Mouse (Mus musculus): Measurements from ENCODE around the gene 4930564D02Rik. TPM values are rescaled to one million over a fixed set of nuclear protein-coding genes. Genes with fewer than 3 reads are reported as not detected.

4930564D02Rik gene
- polyA plus RNA-seq, 1 experiment: not detected

- no peak for TF ChIP-seq POLR2A (IDR thresholded peaks at IDR 0.05; ENCODE audit: control insufficient read depth, extremely low read depth, insufficient read depth, low read length, poor library complexity)
- TF ChIP-seq CTCF (IDR thresholded peaks at IDR 0.05; ENCODE audit: borderline replicate concordance, control insufficient read depth, extremely low read depth, insufficient read depth, low read length, poor library complexity): no peak
- Histone ChIP-seq H3K27me3 (ENCODE audit: control insufficient read depth, insufficient read depth, low read length) (peaks cover 7% of the 10 kb centered on the region), H3K36me3 (ENCODE audit: control insufficient read depth, insufficient read depth, low read length) (no peaks in the 10 kb centered on the region), H3K27ac (ENCODE audit: control insufficient read depth, insufficient read depth, low read length) (no peak overlapping the region), H3K4me3 (ENCODE audit: control insufficient read depth, insufficient read depth, low read length) (no peak overlapping the region), H3K4me1 (replicated peaks; ENCODE audit: control insufficient read depth, insufficient read depth, low read length) (peaks cover 12% of the 10 kb centered on the region)
- WGBS: 37% methylated on average over 7 of the region's 7 CpGs
- no peak for DNase-seq
Observed at GRCm38 (mm10) chr3:105054952-105055351, 11.7 kb upstream of the 4930564D02Rik start.

DNA sequence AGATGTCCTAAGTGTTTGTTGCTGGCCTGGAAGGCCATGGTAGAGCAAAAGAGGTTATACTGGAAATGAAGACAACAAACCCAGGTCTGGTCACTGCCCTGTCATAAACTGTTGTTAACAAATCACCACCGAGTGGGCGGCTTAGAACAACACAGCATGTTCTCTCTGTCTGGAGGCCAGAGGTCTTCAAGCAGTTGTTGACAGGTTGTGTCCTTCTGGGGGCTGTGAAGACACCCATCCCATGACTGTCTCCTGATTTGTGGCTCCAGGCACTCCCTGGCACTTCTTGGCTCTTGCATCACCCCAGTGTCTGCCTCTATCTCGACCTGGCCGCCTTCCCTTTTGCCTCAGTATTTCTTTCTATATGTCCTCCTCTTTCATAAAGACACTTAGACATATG is 11.0 kb upstream of the 4930564D02Rik start:
- Histone ChIP-seq H3K27ac (ENCODE audit: control insufficient read depth, insufficient read depth, low read length) (no peak overlapping the region), H3K27me3 (ENCODE audit: control insufficient read depth, insufficient read depth, low read length) (peaks cover 7% of the 10 kb centered on the region)

GRCm38 (mm10) chr3:105058627-105059513 is 7.8 kb upstream of the 4930564D02Rik start:
- Histone ChIP-seq H3K27ac (ENCODE audit: control insufficient read depth, insufficient read depth, low read length) (no peak overlapping the region), H3K36me3 (ENCODE audit: control insufficient read depth, insufficient read depth, low read length) (no peaks in the 10 kb centered on the region), H3K4me3 (ENCODE audit: control insufficient read depth, insufficient read depth, low read length) (no peak overlapping the region), H3K4me1 (replicated peaks; ENCODE audit: control insufficient read depth, insufficient read depth, low read length) (no peaks in the 10 kb centered on the region; the same call in 1 of the 2 replicates), H3K27me3 (ENCODE audit: control insufficient read depth, insufficient read depth, low read length) (peaks cover 7% of the 10 kb centered on the region; the same call in 1 of the 2 replicates)
- TF ChIP-seq CTCF (IDR thresholded peaks at IDR 0.05; ENCODE audit: borderline replicate concordance, control insufficient read depth, extremely low read depth, insufficient read depth, low read length, poor library complexity): peak; percentile 79; the same call in 1 of the 2 replicates
- TF ChIP-seq POLR2A (IDR thresholded peaks at IDR 0.05; ENCODE audit: control insufficient read depth, extremely low read depth, insufficient read depth, low read length, poor library complexity): no peak
- DNase-seq: peak; percentile 62
- 24% methylated on average over 25 of the region's 25 CpGs for WGBS

More for the DNA sequence above, 11.0 kb upstream of the 4930564D02Rik start:
- no peak for DNase-seq
- Histone ChIP-seq H3K36me3 (ENCODE audit: control insufficient read depth, insufficient read depth, low read length) (no peaks in the 10 kb centered on the region), H3K4me3 (ENCODE audit: control insufficient read depth, insufficient read depth, low read length) (no peak overlapping the region), H3K4me1 (replicated peaks; ENCODE audit: control insufficient read depth, insufficient read depth, low read length) (peaks cover 12% of the 10 kb centered on the region)
- TF ChIP-seq POLR2A (IDR thresholded peaks at IDR 0.05; ENCODE audit: control insufficient read depth, extremely low read depth, insufficient read depth, low read length, poor library complexity): no peak
- WGBS: 86% methylated on average over 4 of the region's 4 CpGs

DNA sequence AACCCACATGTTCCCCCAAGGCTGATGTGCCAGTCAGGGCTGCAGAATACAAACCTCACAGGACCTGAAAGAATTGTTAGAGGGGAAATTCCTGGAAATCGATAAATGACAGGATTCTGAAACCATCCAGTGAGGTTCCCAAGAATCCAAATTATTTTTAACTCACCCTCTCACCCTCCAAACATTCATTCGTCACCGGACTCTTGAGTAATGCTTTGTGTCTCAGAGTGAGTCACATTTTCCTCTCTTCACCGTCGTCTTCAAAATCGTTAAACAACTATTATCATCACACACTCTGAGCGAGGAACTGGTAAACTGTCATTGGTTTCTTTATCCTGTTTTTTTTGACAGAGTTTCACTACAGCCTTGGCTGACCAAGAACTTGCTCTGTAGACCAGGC is 6.7 kb upstream of the 4930564D02Rik start:
- TF ChIP-seq POLR2A (IDR thresholded peaks at IDR 0.05; ENCODE audit: control insufficient read depth, extremely low read depth, insufficient read depth, low read length, poor library complexity) (no peak), CTCF (IDR thresholded peaks at IDR 0.05; ENCODE audit: borderline replicate concordance, control insufficient read depth, extremely low read depth, insufficient read depth, low read length, poor library complexity) (no peak)
- H3K4me1 ChIP-seq (replicated peaks; ENCODE audit: control insufficient read depth, insufficient read depth, low read length): no peaks in the 10 kb centered on the region; the same call in 1 of the 2 replicates

GRCm38 (mm10) chr3:105060992-105061391 is 5.7 kb upstream of the 4930564D02Rik start:
- no peaks in the 10 kb centered on the region for H3K36me3 ChIP-seq (ENCODE audit: control insufficient read depth, insufficient read depth, low read length)
- no peak overlapping the region for H3K4me3 ChIP-seq (ENCODE audit: control insufficient read depth, insufficient read depth, low read length)
- no peak for DNase-seq
- no peaks in the 10 kb centered on the region for H3K27me3 ChIP-seq (ENCODE audit: control insufficient read depth, insufficient read depth, low read length)
- no peak for TF ChIP-seq CTCF (IDR thresholded peaks at IDR 0.05; ENCODE audit: borderline replicate concordance, control insufficient read depth, extremely low read depth, insufficient read depth, low read length, poor library complexity)
- TF ChIP-seq POLR2A (IDR thresholded peaks at IDR 0.05; ENCODE audit: control insufficient read depth, extremely low read depth, insufficient read depth, low read length, poor library complexity): no peak
- no peak overlapping the region for H3K27ac ChIP-seq (ENCODE audit: control insufficient read depth, insufficient read depth, low read length)
- no peaks in the 10 kb centered on the region; the same call in 1 of the 2 replicates for H3K4me1 ChIP-seq (replicated peaks; ENCODE audit: control insufficient read depth, insufficient read depth, low read length)
- 69% methylated on average over 6 of the region's 6 CpGs for whole genome bisulfite sequencing

More for the DNA sequence above, 6.7 kb upstream of the 4930564D02Rik start:
- Histone ChIP-seq H3K36me3 (ENCODE audit: control insufficient read depth, insufficient read depth, low read length) (no peaks in the 10 kb centered on the region), H3K27me3 (ENCODE audit: control insufficient read depth, insufficient read depth, low read length) (peaks cover under 1% of the 10 kb centered on the region; the same call in 1 of the 2 replicates), H3K4me3 (ENCODE audit: control insufficient read depth, insufficient read depth, low read length) (no peak overlapping the region), H3K27ac (ENCODE audit: control insufficient read depth, insufficient read depth, low read length) (no peak overlapping the region)
- DNase-seq: no peak
- 48% methylated on average over 7 of the region's 7 CpGs for WGBS

DNA sequence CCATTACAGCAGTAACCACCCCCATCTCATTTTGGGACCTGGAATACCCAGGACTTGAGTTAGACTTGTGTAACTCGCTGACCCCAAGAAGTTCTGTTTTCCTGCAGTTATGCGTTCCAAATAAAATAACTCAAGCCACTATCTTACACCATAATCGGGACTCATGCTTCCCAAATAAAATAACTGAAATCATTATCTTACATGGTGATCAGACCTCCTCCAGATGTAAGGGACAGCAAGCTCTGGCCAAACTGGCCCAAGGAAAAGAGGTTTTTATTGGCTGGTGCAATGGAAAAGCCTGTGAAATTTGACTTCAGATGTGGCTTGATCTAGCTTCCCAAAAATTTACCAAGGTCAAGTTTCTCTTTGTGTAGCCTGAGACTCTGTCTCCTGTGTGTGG is 5.1 kb upstream of the 4930564D02Rik start:
- no peak for DNase-seq
- 85% methylated on average over 3 of the region's 3 CpGs for WGBS
- no peak for TF ChIP-seq POLR2A (IDR thresholded peaks at IDR 0.05; ENCODE audit: control insufficient read depth, extremely low read depth, insufficient read depth, low read length, poor library complexity)

More for the DNA sequence above, 5.1 kb upstream of the 4930564D02Rik start:
- Histone ChIP-seq H3K27me3 (ENCODE audit: control insufficient read depth, insufficient read depth, low read length) (no peaks in the 10 kb centered on the region), H3K36me3 (ENCODE audit: control insufficient read depth, insufficient read depth, low read length) (no peaks in the 10 kb centered on the region), H3K4me1 (replicated peaks; ENCODE audit: control insufficient read depth, insufficient read depth, low read length) (no peaks in the 10 kb centered on the region; the same call in 1 of the 2 replicates), H3K27ac (ENCODE audit: control insufficient read depth, insufficient read depth, low read length) (no peak overlapping the region), H3K4me3 (ENCODE audit: control insufficient read depth, insufficient read depth, low read length) (no peak overlapping the region)

Measured in thymus, adult 2 months (tissue).